Mouse (Mus musculus) liver, embryonic 14.5 days (tissue): ENCODE measurements at regions not wholly inside any gene's neighbourhood (a gene's known extent, or its start where the extent isn't known, plus 50 kb on each side); places are given as distances from the start of the nearest gene placed in this dataset.

Experiments
- ATAC-seq: fragments of 200-750 bp; cut with Nextera tagmentation; 2 replicates; pipeline ENCODE4 v1.8.0; 2017; ENCODE audit warnings: moderate number of reproducible peaks, mild to moderate bottlenecking, moderate library complexity; ENCODE audit not compliant: insufficient read depth
- DNase-seq, 3 experiments: peaks; one replicate each; pipeline ENCODE4 v3.0.0-alpha.2; 2012 to 2013; ENCODE audit warnings: low read depth in 3 of 3, low spot score in 3 of 3
- H3K27ac ChIP-seq: fragments of 300-500 bp; sonication (generic); 2 replicates; pipeline ENCODE4 v1.5.1; 2014; ENCODE audit warnings: moderate library complexity, mild to moderate bottlenecking, control low read depth, inconsistent platforms
- H3K27me3 ChIP-seq: fragments of 300-500 bp; sonication (generic); 2 replicates; pipeline ENCODE4 v1.6.1; 2014; ENCODE audit warnings: mild to moderate bottlenecking, low read length, moderate library complexity; ENCODE audit not compliant: control insufficient read depth, insufficient read depth
- H3K36me3 ChIP-seq: fragments of 300-500 bp; sonication (generic); replicated peaks from 2 replicates; pipeline ENCODE4 v1.6.1; 2014; ENCODE audit warnings: low read depth; ENCODE audit not compliant: control insufficient read depth, insufficient read depth
- H3K4me1 ChIP-seq, 2 experiments: fragments of 200-500 bp in 1 of 2; fragments of 300-500 bp in 1 of 2; sonication (generic) in 1 of 2; replicated peaks; 2 replicates each; pipeline ENCODE4 v1.6.1; 2012 to 2014; ENCODE audit warnings: antibody characterized with exemption in 1 of 2, inconsistent platforms in 1 of 2, low read length in 1 of 2; ENCODE audit not compliant: control insufficient read depth in 2 of 2, insufficient read depth in 2 of 2
- H3K4me2 ChIP-seq: fragments of 300-500 bp; sonication (generic); 2 replicates; pipeline ENCODE4 v1.6.1; 2014; ENCODE audit warnings: low read depth, mild to moderate bottlenecking, control low read depth, moderate library complexity
- H3K4me3 ChIP-seq, 2 experiments: fragments of 200-500 bp in 1 of 2; fragments of 300-500 bp in 1 of 2; sonication (generic) in 1 of 2; 2 replicates each; pipeline ENCODE4 v1.5.1; 2012 to 2014; ENCODE audit warnings: low read depth in 2 of 2, low read length in 2 of 2, mild to moderate bottlenecking in 2 of 2, control low read depth in 1 of 2, inconsistent platforms in 1 of 2, moderate library complexity in 1 of 2; ENCODE audit not compliant: insufficient read depth in 1 of 2
- H3K9ac ChIP-seq: fragments of 300-500 bp; sonication (generic); replicated peaks from 2 replicates; pipeline ENCODE4 v1.6.1; 2014; ENCODE audit warnings: mild to moderate bottlenecking, control low read depth, moderate library complexity
- H3K9me3 ChIP-seq: fragments of 300-500 bp; sonication (generic); 2 replicates; pipeline ENCODE4 v1.6.1; 2016; ENCODE audit warnings: low read length, mixed read lengths; ENCODE audit not compliant: control insufficient read depth
- CTCF ChIP-seq: IDR thresholded peaks from 2 replicates; pipeline ENCODE4 v1.5.1; 2016; ENCODE audit warnings: antibody characterized with exemption, low read depth, control low read depth
- EP300 ChIP-seq: IDR thresholded peaks from 2 replicates; pipeline ENCODE4 v1.6.1; 2016; ENCODE audit warnings: antibody characterized with exemption, low read depth
- WGBS: fragments of 180-500 bp; shearing (Covaris S2); extraction: QIAGEN DNeasy Blood & Tissue Kit; methylation state at CpG from one replicate; pipeline ENCODE4 v1.1.7; 2014; ENCODE audit not compliant: insufficient replicate concordance; 5-methylcytosine and 5-hydroxymethylcytosine counted together

- no peaks in the 10 kb centered on the region for H3K36me3 ChIP-seq
- TF ChIP-seq EP300 = no peak
- TF ChIP-seq CTCF = no peak
These were observed 69.0 kb upstream of the Klf12 start for GRCm38 (mm10) chr14:100353508-100353907.

GRCm38 (mm10) chr14:100352961-100353452, 68.5 kb upstream of the Klf12 start:
- ATAC-seq (peak; percentile 75), DNase-seq (peak; percentile 20 to 43 (median 25))
- Histone ChIP-seq H3K36me3 (no peaks in the 10 kb centered on the region), H3K27ac (no peak overlapping the region), H3K9ac (no peak overlapping the region), H3K27me3 (no peaks in the 10 kb centered on the region), H3K4me2 (no peak overlapping the region), H3K9me3 (no peaks in the 10 kb centered on the region), H3K4me3 (no peak overlapping the region), H3K4me1 (no peaks in the 10 kb centered on the region; a peak in 2 of 4 replicates)
- 31% methylated on average over 4 of the region's 4 CpGs for WGBS
- TF ChIP-seq EP300 (no peak), CTCF (no peak)

More at GRCm38 (mm10) chr14:100353508-100353907, 69.0 kb upstream of the Klf12 start:
- no peak overlapping the region for H3K4me3 ChIP-seq
- no peak for ATAC-seq
- no peaks in the 10 kb centered on the region for H3K27me3 ChIP-seq
- H3K4me1 ChIP-seq = no peaks in the 10 kb centered on the region; a peak in 1 of 4 replicates
- no peak overlapping the region for H3K9ac ChIP-seq
- DNase-seq = no peak
- no peaks in the 10 kb centered on the region for H3K9me3 ChIP-seq
- no peak overlapping the region for H3K4me2 ChIP-seq
- 71% methylated on average over 4 of the region's 4 CpGs for WGBS
- no peak overlapping the region for H3K27ac ChIP-seq

- no peak overlapping the region for H3K9ac ChIP-seq
- H3K4me2 ChIP-seq = no peak overlapping the region
- ATAC-seq (no peak), DNase-seq (no peak)
- WGBS = 61% methylated on average over 7 of the region's 7 CpGs
- H3K27ac ChIP-seq = no peak overlapping the region
- no peaks in the 10 kb centered on the region for H3K9me3 ChIP-seq
- H3K27me3 ChIP-seq = no peaks in the 10 kb centered on the region
- TF ChIP-seq CTCF (no peak), EP300 (no peak)
- no peaks in the 10 kb centered on the region for H3K36me3 ChIP-seq
- no peak overlapping the region for H3K4me3 ChIP-seq
- H3K4me1 ChIP-seq = no peaks in the 10 kb centered on the region; a peak in 2 of 4 replicates
These were observed 66.5 kb upstream of the Klf12 start for GRCm38 (mm10) chr14:100351004-100351403.

- no peaks in the 10 kb centered on the region for H3K27me3 ChIP-seq
- DNase-seq (no peak), ATAC-seq (no peak)
- no peak overlapping the region for H3K4me3 ChIP-seq
- H3K9me3 ChIP-seq = no peaks in the 10 kb centered on the region
- H3K27ac ChIP-seq = no peak overlapping the region
- 53% methylated on average over 9 of the region's 9 CpGs for WGBS
- no peak overlapping the region for H3K4me2 ChIP-seq
- H3K36me3 ChIP-seq = no peaks in the 10 kb centered on the region
- no peaks in the 10 kb centered on the region; a peak in 2 of 4 replicates for H3K4me1 ChIP-seq
- H3K9ac ChIP-seq = no peak overlapping the region
- TF ChIP-seq CTCF (no peak), EP300 (no peak)
These were observed 65.7 kb upstream of the Klf12 start for GRCm38 (mm10) chr14:100350021-100350790.

GRCm38 (mm10) chr14:100348336-100349164, 64.1 kb upstream of the Klf12 start:
- Histone ChIP-seq H3K4me2 (no peak overlapping the region), H3K4me1 (no peaks in the 10 kb centered on the region; a peak in 2 of 4 replicates), H3K36me3 (no peaks in the 10 kb centered on the region), H3K9ac (no peak overlapping the region), H3K27ac (no peak overlapping the region), H3K9me3 (no peaks in the 10 kb centered on the region), H3K4me3 (no peak overlapping the region), H3K27me3 (no peaks in the 10 kb centered on the region)
- ATAC-seq = no peak
- no peak for DNase-seq
- no peak for TF ChIP-seq EP300
- TF ChIP-seq CTCF = no peak
- WGBS = 69% methylated on average over 4 of the region's 4 CpGs
